Mouse (Mus musculus): Measurements from ENCODE around the gene Klk15. TPM values are rescaled to one million over a fixed set of nuclear protein-coding genes. Genes with fewer than 3 reads are reported as not detected.

The Klk15 gene
- polyA plus RNA-seq (2011; ENCODE audit: insufficient read depth, insufficient read length, low read depth, missing spikeins): not detected in 2 replicates

GRCm38 (mm10) chr7:43933440-43933839 is at the start of gene Klk15:
TSS of gene Klk15 (plus strand) at chr7:43933740.
- Histone ChIP-seq H3K27me3 (ENCODE audit: control insufficient read depth, insufficient read depth, low read length, poor library complexity, severe bottlenecking) (no peaks in the 10 kb centered on the region), H3K9me3 (replicated peaks; ENCODE audit: control insufficient read depth, insufficient read depth, low read length, poor library complexity, severe bottlenecking) (no peaks in the 10 kb centered on the region), H3K27ac (ENCODE audit: insufficient read depth, low read length) (no peak within 1 kb of the TSS), H3K9ac (ENCODE audit: low read depth, poor library complexity, severe bottlenecking) (no peak within 1 kb of the TSS), H3K4me3 (ENCODE audit: low read depth, low read length) (no peak within 1 kb of the TSS), H3K36me3 (ENCODE audit: control insufficient read depth, insufficient read depth, low read length, poor library complexity, severe bottlenecking) (no peaks in the 10 kb centered on the region), H3K4me1 (ENCODE audit: control insufficient read depth, insufficient read depth, low read length) (peaks cover 5% of the 10 kb centered on the region)
- TF ChIP-seq POLR2A (IDR thresholded peaks at IDR 0.05; ENCODE audit: insufficient read depth, low read length): no peak
- no peak for TF ChIP-seq CTCF (IDR thresholded peaks at IDR 0.05; ENCODE audit: low read depth, low read length)
- no peak for TF ChIP-seq EP300 (IDR thresholded peaks at IDR 0.05; ENCODE audit: insufficient read depth, low read depth, low read length)

GRCm38 (mm10) chr7:43891365-43891764 is 42.2 kb upstream of the Klk15 start:
- Histone ChIP-seq H3K9me3 (replicated peaks; ENCODE audit: control insufficient read depth, insufficient read depth, low read length, poor library complexity, severe bottlenecking) (no peaks in the 10 kb centered on the region), H3K27ac (ENCODE audit: insufficient read depth, low read length) (no peak overlapping the region), H3K27me3 (ENCODE audit: control insufficient read depth, insufficient read depth, low read length, poor library complexity, severe bottlenecking) (no peaks in the 10 kb centered on the region), H3K4me3 (ENCODE audit: low read depth, low read length) (no peak overlapping the region), H3K36me3 (ENCODE audit: control insufficient read depth, insufficient read depth, low read length, poor library complexity, severe bottlenecking) (no peaks in the 10 kb centered on the region), H3K9ac (ENCODE audit: low read depth, poor library complexity, severe bottlenecking) (no peak overlapping the region), H3K4me1 (ENCODE audit: control insufficient read depth, insufficient read depth, low read length) (no peaks in the 10 kb centered on the region)
- TF ChIP-seq EP300 (IDR thresholded peaks at IDR 0.05; ENCODE audit: insufficient read depth, low read depth, low read length) (no peak), CTCF (IDR thresholded peaks at IDR 0.05; ENCODE audit: low read depth, low read length) (no peak), POLR2A (IDR thresholded peaks at IDR 0.05; ENCODE audit: insufficient read depth, low read length) (no peak)

- Histone ChIP-seq H3K36me3 (ENCODE audit: control insufficient read depth, insufficient read depth, low read length, poor library complexity, severe bottlenecking) (no peaks in the 10 kb centered on the region), H3K9me3 (replicated peaks; ENCODE audit: control insufficient read depth, insufficient read depth, low read length, poor library complexity, severe bottlenecking) (no peaks in the 10 kb centered on the region), H3K27me3 (ENCODE audit: control insufficient read depth, insufficient read depth, low read length, poor library complexity, severe bottlenecking) (no peaks in the 10 kb centered on the region), H3K9ac (ENCODE audit: low read depth, poor library complexity, severe bottlenecking) (no peak overlapping the region), H3K27ac (ENCODE audit: insufficient read depth, low read length) (no peak overlapping the region), H3K4me3 (ENCODE audit: low read depth, low read length) (no peak overlapping the region), H3K4me1 (ENCODE audit: control insufficient read depth, insufficient read depth, low read length) (no peaks in the 10 kb centered on the region)
- TF ChIP-seq EP300 (IDR thresholded peaks at IDR 0.05; ENCODE audit: insufficient read depth, low read depth, low read length) (no peak), CTCF (IDR thresholded peaks at IDR 0.05; ENCODE audit: low read depth, low read length) (no peak), POLR2A (IDR thresholded peaks at IDR 0.05; ENCODE audit: insufficient read depth, low read length) (no peak)
These were observed 41.8 kb upstream of the Klk15 start for GRCm38 (mm10) chr7:43891788-43892187.

GRCm38 (mm10) chr7:43894836-43895235 is 38.7 kb upstream of the Klk15 start:
- no peaks in the 10 kb centered on the region for H3K9me3 ChIP-seq (replicated peaks; ENCODE audit: control insufficient read depth, insufficient read depth, low read length, poor library complexity, severe bottlenecking)
- H3K4me1 ChIP-seq (ENCODE audit: control insufficient read depth, insufficient read depth, low read length): no peaks in the 10 kb centered on the region
- H3K9ac ChIP-seq (ENCODE audit: low read depth, poor library complexity, severe bottlenecking): no peak overlapping the region
- no peaks in the 10 kb centered on the region for H3K36me3 ChIP-seq (ENCODE audit: control insufficient read depth, insufficient read depth, low read length, poor library complexity, severe bottlenecking)
- no peak overlapping the region for H3K27ac ChIP-seq (ENCODE audit: insufficient read depth, low read length)
- H3K4me3 ChIP-seq (ENCODE audit: low read depth, low read length): no peak overlapping the region
- no peaks in the 10 kb centered on the region for H3K27me3 ChIP-seq (ENCODE audit: control insufficient read depth, insufficient read depth, low read length, poor library complexity, severe bottlenecking)
- TF ChIP-seq CTCF (IDR thresholded peaks at IDR 0.05; ENCODE audit: low read depth, low read length): peak; percentile 91
- TF ChIP-seq POLR2A (IDR thresholded peaks at IDR 0.05; ENCODE audit: insufficient read depth, low read length): no peak

- Histone ChIP-seq H3K9ac (ENCODE audit: low read depth, poor library complexity, severe bottlenecking) (no peak overlapping the region), H3K36me3 (ENCODE audit: control insufficient read depth, insufficient read depth, low read length, poor library complexity, severe bottlenecking) (no peaks in the 10 kb centered on the region), H3K4me1 (ENCODE audit: control insufficient read depth, insufficient read depth, low read length) (no peaks in the 10 kb centered on the region), H3K9me3 (replicated peaks; ENCODE audit: control insufficient read depth, insufficient read depth, low read length, poor library complexity, severe bottlenecking) (no peaks in the 10 kb centered on the region), H3K27me3 (ENCODE audit: control insufficient read depth, insufficient read depth, low read length, poor library complexity, severe bottlenecking) (no peaks in the 10 kb centered on the region), H3K4me3 (ENCODE audit: low read depth, low read length) (no peak overlapping the region), H3K27ac (ENCODE audit: insufficient read depth, low read length) (no peak overlapping the region)
- TF ChIP-seq EP300 (IDR thresholded peaks at IDR 0.05; ENCODE audit: insufficient read depth, low read depth, low read length) (no peak), POLR2A (IDR thresholded peaks at IDR 0.05; ENCODE audit: insufficient read depth, low read length) (no peak)
These were observed 18.7 kb upstream of the Klk15 start for GRCm38 (mm10) chr7:43914821-43915220.

- H3K27me3 ChIP-seq (ENCODE audit: control insufficient read depth, insufficient read depth, low read length, poor library complexity, severe bottlenecking): no peaks in the 10 kb centered on the region
- TF ChIP-seq EP300 (IDR thresholded peaks at IDR 0.05; ENCODE audit: insufficient read depth, low read depth, low read length) (no peak), POLR2A (IDR thresholded peaks at IDR 0.05; ENCODE audit: insufficient read depth, low read length) (no peak), CTCF (IDR thresholded peaks at IDR 0.05; ENCODE audit: low read depth, low read length) (no peak)
- H3K9me3 ChIP-seq (replicated peaks; ENCODE audit: control insufficient read depth, insufficient read depth, low read length, poor library complexity, severe bottlenecking): no peaks in the 10 kb centered on the region
- no peak overlapping the region for H3K9ac ChIP-seq (ENCODE audit: low read depth, poor library complexity, severe bottlenecking)
- no peak overlapping the region for H3K4me3 ChIP-seq (ENCODE audit: low read depth, low read length)
- H3K4me1 ChIP-seq (ENCODE audit: control insufficient read depth, insufficient read depth, low read length): peaks cover 2% of the 10 kb centered on the region
- no peaks in the 10 kb centered on the region for H3K36me3 ChIP-seq (ENCODE audit: control insufficient read depth, insufficient read depth, low read length, poor library complexity, severe bottlenecking)
- H3K27ac ChIP-seq (ENCODE audit: insufficient read depth, low read length): no peak overlapping the region
These were observed 15.1 kb upstream of the Klk15 start for GRCm38 (mm10) chr7:43918426-43918825.
